Mouse (Mus musculus) 416B (cell line): Measurements from ENCODE around the gene Wfdc9.
A peak's percentile ranks its signal among the peaks of the same experiment; 100 is the strongest.

Experiments used
- DNase-seq: peaks from one replicate; pipeline ENCODE4 v3.0.0; 2011; ENCODE audit warnings: low read depth

The Wfdc9 gene

DNA sequence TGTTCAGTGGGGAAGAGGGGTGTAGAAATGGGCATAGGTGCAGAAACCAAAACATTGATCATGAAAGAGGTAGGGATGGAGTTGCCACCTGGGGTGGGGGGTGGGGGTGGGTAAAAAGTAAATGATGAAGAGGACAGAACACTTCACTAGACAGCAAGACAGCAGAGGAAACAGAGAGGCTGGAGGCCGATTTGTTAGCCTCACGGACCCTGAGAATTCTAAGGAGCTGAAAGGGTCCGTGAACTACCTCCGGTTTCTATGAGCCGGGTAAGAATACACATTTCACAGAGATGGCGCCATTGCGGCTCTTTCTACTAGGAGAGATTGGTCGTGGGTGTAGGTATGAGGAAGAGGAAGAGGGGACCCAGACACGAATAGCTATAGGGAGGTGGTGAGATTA lies at the start of gene Wfdc9:
Wfdc9 (minus strand) TSS at position 101 of the 400 bp plus-strand sequence.
- DNase-seq, result no peak

DNA sequence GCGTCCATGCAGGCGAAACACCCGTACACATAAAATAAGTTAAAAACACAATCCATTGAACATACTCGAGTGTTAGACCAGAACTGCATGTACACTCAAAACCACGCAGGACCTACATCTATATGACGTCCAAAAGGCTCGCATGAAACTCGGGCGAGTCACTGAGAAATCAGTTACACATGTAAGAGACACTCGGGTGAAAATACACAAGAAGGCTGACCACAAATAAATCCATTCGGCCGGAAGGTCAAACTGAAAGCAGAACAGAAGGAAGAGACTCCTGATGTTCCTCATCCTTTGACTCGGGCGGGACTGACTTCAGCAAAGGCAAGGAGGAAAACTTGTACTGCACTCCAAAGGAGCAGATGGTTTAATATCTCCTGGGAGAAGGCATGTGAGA lies 49.6 kb upstream of the Wfdc9 start:
- DNase-seq, result no peak

DNA sequence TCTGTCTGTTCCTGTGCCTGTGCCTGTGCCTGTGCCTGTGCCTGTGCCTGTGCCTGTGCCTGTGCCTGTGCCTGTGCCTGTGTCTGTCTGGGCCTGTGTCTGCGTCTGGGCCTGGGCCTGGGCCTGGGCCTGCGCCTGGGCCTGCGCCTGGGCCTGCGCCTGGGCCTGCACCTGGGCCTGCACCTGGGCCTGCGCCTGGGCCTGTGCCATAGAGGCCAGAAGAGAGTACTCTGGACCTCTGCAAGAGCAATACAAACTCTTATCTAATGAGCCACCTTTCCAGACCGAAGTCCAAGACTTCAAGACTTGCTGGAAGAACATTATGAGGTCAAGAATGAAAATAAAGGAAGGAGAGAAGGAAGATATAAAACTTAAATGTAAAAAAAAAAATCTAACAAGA lies 48.9 kb upstream of the Wfdc9 start:
- no peak for DNase-seq

- DNase-seq, result no peak
Observed at GRCm38 (mm10) chr2:164704235-164704634, 47.9 kb upstream of the Wfdc9 start.

DNA sequence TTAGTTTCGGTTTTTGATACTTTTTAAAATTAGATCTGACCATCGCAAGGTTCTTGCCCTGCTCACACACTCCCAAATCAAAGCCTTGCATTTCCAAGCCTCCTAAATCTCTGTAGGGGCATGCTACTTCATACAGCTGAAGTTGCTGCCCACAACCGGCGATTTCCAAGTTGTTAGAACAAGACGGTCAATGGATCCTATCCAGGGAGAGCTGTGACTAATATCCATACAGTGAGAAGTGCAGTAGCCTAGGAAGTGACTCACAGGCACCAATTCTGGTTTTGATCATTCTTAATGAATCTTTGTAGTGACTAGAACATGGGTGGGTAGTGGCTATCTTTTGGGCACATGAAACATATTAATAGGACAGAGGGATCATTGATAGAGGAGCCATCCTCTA lies 45.4 kb upstream of the Wfdc9 start:
- DNase-seq, result peak; percentile 14

- no peak for DNase-seq
Observed at GRCm38 (mm10) chr2:164700959-164701358, 44.6 kb upstream of the Wfdc9 start.

DNA sequence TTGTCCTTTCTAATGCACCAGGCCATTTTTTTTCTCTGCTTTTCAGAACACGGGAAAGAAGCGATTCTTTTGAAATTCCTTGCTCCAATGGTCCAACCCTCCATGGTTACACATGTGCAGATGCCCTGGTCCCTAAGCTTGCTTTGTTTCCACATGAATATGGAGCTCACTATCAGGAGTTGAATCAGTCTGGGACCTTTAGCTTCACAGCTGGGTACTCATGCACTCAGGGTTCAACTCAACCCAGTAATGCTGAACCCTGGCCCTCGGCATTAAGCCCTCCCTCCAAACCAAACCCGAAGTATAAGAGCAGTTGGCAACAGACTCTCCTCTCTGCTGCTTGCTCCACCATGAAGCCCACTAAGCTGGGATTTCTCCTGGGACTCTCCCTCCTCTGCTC lies 41.8 kb upstream of the Wfdc9 start, which contains the start of gene Spint4:
Spint4 (plus strand) TSS at position 301 of the 400 bp plus-strand sequence.
- no peak for DNase-seq

DNA sequence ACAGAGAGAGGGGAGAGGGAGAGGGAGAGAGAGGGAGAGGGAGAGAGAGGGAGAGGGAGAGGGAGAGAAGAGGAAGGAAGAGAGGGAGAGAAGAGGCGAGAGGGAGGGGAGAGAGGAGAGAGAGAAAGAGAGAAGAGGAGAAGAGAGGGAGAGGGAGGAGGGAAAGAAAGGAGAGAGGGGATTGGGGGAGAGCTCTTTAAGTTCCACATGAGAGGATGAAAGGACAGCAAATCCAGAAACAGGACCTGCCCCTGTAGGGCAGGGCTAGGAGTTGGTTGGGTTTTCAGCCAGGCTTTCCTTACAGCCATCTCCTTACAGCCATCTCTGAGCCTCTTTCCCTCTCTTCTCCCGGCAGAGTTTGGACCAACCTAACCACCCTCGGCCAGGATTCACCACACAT lies 28.4 kb upstream of the Wfdc9 start, which contains the start of gene Wfdc13:
Wfdc13 (plus strand) TSS at position 301 of the 400 bp plus-strand sequence.
- DNase-seq, result no peak

DNA sequence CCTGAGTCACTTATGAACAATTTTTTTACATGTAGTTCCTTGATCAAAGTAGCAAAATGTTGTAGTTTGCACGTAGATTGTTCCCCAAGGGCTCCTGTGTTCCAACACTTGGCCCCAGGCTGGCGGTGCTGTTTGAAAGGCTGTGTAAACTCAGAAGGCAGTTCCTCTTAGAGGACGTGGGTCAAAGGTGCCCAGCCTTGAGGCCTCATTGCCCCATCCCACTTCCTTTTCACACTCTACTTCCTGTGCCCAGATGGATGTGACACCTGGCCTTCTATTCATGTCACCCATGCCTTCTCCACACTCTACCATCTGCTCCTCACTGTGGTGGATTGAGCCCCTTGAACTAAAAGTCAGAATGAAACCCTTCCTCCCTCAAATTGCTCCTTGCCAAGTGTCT lies 23.5 kb upstream of the Wfdc9 start:
- peak; percentile 33 for DNase-seq

DNA sequence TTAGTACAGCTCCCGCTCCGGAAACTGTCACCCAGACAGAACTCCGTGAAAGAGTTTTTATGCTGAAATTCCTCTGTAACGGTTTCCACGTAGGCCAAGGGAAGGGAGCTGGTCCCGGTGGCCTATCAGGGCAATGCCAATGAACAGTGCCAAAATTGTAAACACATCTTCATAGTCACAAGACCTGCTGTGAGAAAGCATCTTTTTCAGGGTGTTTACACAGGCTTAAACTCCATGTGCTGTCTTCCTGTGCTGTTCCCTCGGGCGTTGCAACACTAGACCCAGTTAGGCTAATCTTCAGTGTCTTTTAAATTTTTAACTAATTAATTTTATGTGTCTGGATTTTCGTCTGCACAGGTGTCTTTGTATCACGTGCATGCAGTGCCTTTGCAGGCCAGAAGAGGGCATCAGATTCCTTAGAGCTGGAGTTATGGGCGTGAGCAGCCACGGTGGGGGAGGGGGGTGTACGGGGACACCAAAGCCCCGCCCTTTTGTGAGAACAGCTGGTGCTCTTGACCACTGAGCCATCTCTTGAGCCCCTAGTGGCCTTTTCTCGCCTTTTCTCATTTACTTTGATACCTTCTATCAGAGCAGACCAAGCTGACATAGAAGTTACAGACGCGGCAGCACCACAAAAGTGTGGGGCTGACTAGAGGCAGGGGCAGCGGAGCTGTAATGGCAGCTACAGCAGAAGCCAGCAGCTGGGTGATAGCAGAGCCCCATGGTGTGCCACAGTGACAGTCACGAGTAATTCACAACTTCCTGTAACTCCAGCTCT lies 22.7 kb upstream of the Wfdc9 start:
- DNase-seq, result peak; percentile 72

DNA sequence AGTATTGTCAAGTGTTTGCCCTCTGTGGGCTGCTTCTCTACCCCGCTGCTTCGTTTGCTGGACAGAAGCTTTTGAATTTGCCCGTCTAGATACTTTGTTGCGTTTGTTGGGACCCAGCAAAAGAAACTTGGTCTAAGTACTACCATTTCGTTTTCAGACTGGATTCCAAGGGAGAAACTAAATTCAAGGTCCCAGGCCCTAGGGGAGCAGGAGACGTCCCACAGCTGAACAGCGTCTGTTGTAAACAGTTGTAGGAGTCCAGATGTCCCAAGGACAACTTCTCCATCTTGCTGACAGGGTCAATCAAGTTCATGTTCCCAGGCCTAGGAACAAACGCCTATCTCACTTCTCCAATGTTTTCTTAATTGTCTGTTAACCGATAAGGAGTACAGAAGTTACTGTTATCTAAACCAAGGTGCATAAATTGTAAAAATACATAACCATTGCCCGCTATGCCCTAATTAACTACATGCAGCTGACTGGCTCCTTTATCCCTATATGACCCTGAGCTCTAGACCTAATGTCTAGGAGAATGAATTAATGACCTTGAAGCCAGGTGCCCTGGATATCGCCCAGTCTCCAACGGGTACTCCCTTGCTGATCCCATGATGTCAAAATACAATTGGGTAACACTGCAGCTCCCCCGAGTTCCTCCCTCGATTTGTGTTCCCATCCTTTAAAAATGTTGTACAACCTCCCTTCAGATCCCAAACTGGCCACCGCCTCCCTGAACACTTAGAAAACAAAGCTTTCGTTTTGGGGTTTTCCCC lies 20.7 kb upstream of the Wfdc9 start:
- DNase-seq, result no peak

DNA sequence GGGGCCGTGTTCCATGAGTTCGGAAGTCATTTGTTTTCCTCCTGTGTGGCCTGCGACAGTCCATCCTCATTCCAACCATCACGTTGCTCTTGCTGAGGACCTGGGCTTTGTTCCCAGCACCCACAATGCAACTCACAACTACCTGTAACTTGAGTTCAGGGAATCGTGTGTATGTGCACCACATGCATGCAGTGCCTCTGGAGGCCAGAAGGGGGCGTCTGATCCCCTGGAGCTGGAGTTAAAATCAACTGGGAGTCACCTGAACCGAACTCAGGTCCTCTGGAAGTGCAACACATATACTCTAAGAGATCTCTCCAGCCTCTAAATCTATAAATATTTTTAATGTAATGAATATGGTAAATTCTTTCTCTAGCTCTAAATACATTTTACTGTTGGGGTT lies 19.7 kb upstream of the Wfdc9 start:
- no peak for DNase-seq

GRCm38 (mm10) chr2:164673987-164674386 lies 17.6 kb upstream of the Wfdc9 start, which contains the start of gene Wfdc11:
Wfdc11 (minus strand) TSS chr2:164674087.
- DNase-seq, result no peak

GRCm38 (mm10) chr2:164670938-164671337 lies 14.6 kb upstream of the Wfdc9 start:
- no peak for DNase-seq

- no peak for DNase-seq
Observed at GRCm38 (mm10) chr2:164670261-164670660, 13.9 kb upstream of the Wfdc9 start.

GRCm38 (mm10) chr2:164664851-164665250 lies 8.5 kb upstream of the Wfdc9 start:
- no peak for DNase-seq

DNA sequence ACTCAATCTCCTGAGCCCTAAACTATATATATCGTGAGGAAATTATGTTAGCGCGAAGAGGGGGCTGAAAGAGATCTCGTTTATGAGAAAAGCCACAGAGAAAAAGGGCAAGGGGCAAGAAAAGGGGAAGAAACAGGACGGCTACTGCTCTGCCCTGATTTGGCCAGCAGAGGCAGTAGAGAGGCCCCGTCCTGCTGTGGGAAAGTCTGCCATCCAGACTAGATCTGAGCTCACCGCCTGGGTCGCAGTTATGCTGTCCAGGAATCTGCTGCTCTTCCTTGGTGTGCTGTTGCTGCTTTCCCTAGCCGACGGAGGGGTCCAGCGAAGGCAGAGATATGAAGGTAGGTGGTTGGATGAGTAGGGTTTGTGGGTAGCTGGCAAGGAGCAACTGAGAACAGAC lies 525 bp downstream of the Wfdc9 start, which contains the start of gene Wfdc10:
Wfdc10 (plus strand) TSS at position 189 of the 400 bp plus-strand sequence.
- DNase-seq, result peak; percentile 23

- no peak for DNase-seq
Observed at GRCm38 (mm10) chr2:164641881-164642673, 14.3 kb downstream of the Wfdc9 start.

GRCm38 (mm10) chr2:164641129-164641528 lies 15.3 kb downstream of the Wfdc9 start:
- peak; percentile 36 for DNase-seq

- no peak for DNase-seq
Observed at GRCm38 (mm10) chr2:164638696-164639095, 17.7 kb downstream of the Wfdc9 start, which contains the start of gene Wfdc16. Wfdc16 (minus strand) TSS chr2:164638796.

GRCm38 (mm10) chr2:164635266-164635665 lies 21.1 kb downstream of the Wfdc9 start:
- DNase-seq, result peak; percentile 12

DNA sequence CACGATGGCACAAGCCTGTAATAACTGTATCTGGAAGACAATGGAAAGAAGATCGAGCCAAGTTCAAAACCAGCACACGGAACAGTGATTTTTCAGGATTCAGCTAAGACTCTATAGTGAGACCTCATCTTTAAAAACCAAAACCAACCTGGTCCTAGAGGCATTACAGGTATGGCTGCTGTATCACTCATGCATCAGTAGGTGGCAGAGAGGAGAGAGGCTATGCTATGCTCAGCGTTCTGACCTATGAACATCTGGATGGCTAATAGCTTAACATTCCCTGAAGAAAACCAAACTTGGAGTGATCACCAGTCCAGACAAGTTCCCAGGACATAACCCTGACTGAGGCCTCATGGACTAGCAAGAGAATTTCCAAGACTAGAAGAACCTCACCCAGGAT lies 34.6 kb downstream of the Wfdc9 start:
- no peak for DNase-seq
